Mouse (Mus musculus): ENCODE data around the gene Gpr15. TPM values are rescaled to one million over a fixed set of nuclear protein-coding genes. Genes with fewer than 3 reads are reported as not detected.

Gpr15 gene
- polyA plus RNA-seq, 1 experiment, result 0.03 TPM

DNA sequence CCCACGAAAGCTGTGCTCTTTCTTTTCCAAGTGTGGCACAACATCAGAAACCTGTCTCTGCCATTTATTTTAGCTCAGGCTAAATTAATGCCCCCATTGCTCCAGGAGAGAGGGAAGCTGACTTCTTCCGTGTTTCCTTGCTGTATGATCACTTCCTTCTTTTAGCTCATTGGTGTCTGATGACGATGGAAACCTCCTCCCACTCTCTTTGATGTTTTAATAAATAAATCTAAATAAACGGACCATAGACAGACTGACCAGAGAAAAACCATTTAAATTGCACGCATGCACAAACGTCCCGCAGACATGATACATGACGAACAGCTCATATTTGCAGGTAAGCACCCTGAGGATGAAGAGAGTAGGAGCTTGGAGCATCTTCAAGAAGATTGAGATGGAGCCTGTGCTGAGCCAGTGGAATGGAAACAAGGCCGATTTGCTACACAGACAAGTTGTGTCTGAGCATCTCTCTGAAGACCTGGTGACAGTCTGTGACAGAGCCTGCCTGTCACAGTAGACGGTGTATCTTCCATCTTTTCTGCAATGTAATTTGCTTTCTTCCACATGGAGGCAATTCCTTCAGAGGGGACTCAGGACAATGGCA is 16.4 kb downstream of the Gpr15 start:
- DNase-seq (ENCODE audit: low spot score), result no peak

DNA sequence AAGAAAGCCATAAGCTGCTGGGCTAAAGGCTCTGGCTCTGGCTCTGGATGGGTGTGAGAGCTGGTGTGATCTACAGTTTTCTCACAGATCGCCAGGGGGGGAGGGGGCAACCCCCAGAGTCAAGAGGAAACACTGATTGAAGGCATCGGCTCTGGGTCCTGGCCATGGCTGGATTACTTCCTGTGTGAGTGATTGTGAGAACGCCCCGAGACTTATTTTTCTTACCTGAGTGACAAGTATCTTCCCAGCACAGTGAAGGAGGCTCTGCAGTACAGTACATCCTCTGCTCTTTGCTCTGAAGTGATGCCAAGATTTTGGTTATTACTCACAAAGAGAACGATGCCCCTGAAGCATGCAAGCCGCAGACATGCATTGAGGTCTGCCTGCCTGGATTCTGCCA is 17.1 kb downstream of the Gpr15 start:
- DNase-seq (ENCODE audit: low spot score), result no peak

DNA sequence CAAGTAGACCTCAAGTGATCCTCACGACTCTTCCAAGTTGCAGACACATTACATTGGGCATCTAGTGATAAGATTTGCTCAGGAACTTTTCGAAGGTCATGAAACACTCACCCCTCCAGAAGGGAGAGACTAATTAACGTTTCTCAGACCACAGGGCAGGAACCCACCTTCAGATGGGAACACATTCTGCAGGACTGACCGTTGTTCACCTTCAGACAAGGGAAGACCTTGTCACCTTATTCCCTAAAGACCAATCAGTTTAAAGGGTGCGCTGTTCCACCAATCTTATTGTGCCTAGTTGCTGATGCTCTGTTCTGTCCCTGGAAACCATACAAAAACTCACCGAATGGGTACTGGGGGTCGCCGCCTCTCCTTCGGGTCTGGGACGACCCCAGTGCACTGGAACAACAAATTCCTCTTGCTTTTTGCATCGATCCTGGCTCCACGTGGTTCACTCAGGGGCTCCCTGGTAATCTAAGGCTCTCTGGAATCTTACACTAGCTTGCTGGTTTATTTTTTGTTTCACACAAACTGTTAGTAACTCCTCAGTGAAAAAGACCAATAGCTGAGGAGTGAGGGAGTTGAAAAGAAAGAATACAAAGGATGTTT is 17.9 kb downstream of the Gpr15 start:
- no peak for DNase-seq (ENCODE audit: low spot score)

DNA sequence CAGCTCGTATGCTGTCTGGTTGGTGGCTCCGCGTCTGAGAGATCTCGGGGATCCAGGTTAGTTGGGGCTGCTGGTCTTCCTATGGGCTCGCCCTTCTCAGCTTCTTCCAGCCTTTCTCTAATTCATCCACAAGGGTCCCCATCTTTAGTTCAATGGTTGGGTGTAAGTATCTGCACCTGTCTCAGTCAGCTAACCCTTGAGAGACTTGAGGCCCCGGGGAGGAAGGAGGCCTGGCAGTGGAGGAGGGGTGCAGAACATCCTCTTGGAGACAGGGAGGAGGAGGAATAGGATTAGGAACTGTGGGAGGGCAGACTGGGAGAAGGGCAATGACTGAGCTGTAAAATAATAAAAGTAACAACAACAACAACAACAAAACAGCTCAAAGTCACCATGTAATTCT is 18.7 kb downstream of the Gpr15 start:
- no peak for DNase-seq (ENCODE audit: low spot score)

DNA sequence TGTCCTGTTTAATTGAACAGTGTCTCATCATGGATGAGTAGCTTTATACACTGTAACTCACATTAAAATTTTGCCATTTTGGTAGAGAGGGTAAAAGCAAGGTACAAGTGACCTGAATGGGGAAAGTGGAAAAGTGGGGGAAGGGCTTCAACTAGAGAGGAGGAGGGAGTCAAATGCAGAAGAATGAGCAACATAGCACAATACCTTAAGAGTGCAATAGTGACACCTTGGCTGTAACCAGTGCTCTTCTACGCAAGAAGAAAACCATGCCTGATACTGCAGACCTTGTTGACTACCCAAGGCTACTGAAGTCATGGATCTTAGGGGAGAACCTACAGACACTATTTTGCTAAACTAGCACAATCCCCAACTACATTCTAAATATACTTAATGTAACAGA is 21.6 kb downstream of the Gpr15 start:
- DNase-seq (ENCODE audit: low spot score), result no peak

DNA sequence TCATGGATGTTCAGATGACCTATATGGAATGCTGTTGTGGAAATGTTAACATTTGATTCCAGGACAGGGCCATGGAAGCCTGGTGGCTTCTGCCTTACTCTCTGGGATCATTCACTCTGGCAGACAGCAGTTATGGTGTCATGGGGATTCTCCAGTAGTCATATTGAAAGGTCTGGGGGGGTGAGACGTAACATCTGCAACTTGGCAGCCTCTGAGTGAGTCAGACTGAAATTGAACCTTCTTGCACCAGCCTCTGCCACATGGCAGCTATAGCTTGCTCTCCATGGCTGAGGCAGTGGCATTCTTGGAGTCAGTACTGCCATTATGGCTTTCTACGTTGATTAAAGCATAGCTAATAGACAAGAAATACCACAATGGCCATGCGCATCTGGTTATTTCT is 22.1 kb downstream of the Gpr15 start:
- DNase-seq (ENCODE audit: low spot score), result no peak

DNA sequence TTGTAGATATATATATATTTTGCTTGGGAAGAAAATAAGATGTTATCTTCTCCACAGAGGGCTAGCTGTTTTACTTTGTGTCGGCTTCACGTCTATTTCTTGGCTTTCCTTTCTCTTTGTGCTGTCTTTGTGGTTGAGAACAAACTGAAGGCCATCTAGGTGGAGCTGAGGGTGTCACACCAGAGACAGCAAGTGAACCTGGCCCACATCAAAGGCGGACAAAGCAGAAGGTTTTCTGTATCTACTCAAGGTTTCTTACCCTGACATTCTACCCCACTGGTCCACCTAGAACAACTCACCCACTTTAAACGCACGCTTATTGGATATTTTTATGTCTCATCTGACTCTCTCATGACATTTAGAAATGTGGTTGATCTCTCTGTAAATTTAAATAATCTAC is 24.8 kb downstream of the Gpr15 start:
- DNase-seq (ENCODE audit: low spot score), result no peak

DNA sequence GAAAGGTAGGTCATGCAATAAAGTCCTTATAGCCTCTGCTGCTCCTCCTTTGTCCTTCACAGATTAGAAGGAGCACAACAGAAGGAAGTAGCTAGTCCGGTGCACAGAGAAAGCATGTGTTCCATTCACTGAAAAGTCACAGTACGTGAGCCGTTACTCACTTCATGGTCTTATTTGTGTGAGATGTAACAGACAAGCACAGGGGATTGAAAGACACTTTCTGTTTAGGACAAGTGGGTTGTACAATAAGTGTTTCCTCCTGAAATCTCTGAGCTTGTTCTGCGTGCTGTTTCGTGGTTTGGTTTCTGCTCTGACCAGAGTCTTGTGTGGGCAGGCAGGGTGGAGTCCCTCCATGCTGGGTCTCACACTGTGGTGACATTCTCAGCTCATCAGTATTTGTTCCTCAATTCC is 28.5 kb downstream of the Gpr15 start:
- no peak for DNase-seq (ENCODE audit: low spot score)

DNA sequence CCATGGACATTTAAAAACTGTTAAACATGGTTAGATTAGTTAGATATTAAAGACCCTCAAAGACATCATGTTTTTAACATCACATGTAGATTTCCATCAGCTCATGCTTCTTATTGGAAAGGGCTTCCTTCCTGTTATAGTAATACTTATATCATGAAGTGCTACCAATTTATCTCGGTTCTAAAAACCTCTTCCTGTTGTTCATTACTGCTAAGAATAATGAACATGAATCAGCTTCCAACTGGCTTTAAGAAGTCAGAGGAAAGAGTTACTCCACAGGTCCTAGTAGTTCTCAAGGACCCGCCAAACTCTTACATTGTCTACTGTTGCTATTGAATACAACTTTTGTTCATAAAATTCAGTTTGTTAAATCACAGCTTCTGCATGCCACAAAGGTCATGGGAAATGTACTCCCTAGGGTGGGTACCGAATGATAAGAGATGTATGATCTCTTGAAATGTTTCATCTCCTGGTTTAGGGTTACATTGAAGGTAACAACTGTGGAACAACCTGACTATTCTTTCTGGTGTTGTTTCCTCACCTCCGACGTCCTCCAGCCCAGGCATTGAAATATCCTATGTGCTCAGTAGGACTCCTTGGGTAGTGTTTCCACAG is 29.2 kb downstream of the Gpr15 start:
- DNase-seq (ENCODE audit: low spot score), result no peak

DNA sequence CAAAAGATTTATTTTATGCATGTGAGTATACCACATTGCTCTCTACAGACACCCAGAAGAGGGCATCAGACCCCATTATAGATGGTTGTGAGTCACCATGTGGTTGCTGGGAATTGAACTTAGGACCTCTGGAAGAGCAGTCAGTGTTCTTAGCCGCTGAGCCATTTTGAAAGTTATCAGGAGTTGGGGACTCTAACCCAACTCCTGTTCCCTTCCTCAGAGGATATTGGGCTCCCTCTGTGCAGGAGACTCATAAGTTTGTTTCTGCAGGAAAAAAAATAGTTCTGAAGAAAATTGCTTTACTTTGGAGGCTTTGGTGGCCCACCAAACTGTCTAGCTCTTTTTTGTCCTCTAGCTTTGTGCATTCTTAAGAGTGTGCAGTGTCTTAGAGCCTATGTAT is 30.3 kb downstream of the Gpr15 start:
- no peak for DNase-seq (ENCODE audit: low spot score)

DNA sequence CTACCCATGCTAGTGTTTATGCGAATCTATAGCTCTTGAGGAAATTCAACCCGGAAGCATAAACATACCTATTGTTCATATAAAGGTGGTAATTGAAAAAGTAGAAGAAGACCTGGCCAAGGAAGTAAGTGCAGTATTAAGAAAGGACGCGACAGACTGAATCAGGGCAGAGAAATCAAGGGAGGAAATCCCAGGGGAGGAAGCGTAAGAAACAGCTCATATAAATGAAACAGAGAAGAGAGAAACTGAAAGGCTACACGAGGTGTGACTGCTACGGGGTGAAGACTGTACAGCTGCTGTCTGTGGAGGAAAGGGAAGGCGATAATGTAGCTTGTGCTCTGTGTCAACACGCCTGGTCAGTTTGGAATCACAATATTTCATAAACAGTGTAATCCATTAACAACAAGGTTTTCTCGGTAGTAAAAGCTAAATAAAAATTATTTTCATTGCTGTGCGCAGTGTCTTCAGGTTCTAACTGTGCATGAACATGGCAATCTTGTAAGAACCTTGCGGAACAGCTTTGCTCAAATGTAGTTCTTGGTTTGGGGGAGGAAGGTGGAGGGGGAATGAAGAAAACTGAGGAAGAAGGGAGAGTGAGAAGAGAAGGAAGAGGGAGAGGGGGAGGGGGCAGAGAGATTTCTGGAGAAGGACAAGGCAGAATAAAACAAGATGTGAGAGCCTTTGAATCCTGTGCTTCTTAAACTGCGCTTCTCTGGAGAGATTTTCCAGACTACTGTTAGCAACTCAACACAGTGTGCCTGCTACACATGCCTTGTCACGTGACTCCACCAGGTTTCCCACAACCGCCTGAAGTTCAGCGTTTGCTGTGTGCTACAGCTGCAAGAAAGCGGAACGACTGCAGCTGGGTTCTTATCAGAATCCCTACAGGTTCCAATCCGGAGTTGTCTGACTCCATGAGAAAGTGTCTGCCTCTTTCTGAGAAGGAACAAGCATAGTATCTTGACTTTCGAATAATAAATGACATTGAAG is 33.0 kb downstream of the Gpr15 start:
- DNase-seq (ENCODE audit: low spot score), result no peak

DNA sequence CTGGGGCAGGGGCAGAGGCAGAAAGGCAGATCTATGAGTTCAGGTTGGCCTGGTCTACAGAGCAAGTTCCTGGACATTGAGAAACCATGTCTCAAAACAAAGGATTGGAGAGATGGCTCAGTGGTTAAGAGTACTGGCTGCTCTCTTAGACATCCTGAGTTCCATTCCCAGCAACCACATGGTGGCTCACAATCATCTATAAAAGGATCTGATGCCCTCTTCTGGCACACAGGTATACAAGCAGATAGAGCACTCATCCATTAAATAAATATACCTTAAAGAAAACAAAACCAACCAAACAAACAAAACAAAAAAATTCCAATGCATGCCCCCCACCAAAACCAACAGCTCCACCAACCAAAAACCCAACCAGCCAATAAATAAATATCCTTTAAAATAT is 34.3 kb downstream of the Gpr15 start:
- DNase-seq (ENCODE audit: low spot score), result no peak

DNA sequence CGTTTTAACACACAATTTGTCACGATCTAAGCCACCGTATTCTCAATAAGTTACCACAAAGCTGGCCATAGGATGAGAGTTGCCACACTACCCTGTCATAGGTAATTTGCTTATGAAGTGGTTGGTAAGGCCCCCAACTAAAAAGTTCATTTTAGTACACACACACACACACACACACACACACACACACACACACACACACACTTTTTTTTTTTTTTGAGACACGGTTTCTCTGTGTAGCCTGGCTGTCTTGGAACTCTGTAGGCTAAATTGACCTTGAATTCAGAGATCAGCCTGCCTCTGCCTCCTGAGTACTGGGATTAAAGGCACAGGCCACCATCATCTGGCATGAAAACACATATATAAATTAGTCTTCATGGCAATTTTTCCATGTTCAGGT is 35.0 kb downstream of the Gpr15 start:
- DNase-seq (ENCODE audit: low spot score), result no peak

DNA sequence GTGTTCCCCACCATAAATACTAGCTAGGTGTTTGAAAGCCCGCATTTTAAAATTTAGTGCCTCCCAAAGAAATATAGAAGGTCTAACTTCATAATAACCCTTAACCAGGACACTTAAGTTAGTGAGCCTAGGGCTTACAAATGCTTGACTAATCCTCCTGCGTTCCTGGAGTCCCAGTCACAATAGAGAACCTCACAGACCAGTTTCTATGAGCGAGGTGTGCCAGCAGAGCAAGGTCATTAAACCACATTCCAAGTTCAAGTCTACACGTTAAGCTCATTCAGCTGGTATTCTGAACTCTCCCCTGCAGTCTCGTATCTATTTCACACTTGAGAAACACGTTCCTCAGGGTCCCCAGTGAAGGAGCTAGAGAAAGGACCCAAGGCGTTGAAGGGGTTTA is 36.0 kb downstream of the Gpr15 start:
- no peak for DNase-seq (ENCODE audit: low spot score)

DNA sequence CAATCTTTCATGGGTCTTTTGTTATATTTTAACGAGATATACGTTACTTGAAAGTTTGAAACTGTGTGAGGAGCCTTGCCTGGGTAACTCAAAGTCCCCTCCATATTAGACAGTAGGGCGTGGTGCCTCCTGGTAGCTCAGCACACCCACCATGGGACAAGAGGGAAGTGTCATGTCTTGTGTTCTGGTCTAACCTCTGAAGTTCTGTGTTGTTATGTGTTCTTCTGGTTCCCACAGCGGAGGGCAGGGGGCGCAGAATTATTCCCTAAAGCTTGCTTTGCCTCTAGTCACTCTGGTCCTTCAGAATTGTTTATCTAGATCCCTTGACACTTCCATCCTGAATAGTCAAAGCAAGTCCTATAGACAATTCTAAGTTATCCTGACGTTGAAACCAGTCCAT is 36.8 kb downstream of the Gpr15 start:
- no peak for DNase-seq (ENCODE audit: low spot score)

DNA sequence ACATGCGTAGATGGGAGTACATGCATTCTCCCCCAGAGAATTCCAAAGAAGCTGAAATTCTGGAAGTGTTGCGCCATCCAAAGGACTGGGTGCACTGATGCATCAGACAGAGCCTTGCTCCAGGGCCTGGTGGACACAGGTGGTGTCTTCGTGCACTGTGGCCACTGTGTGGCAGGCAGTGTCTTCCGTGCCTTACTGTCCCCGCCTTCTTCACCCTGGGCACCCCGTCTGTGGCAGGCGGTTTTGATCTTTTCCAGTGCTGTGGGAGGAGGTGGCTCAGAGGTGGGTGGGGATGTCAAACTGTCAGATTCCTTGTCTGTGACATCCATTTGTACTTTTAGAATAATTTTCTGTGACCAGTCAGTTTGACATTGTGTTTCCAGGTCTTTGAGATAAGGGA is 40.2 kb downstream of the Gpr15 start:
- DNase-seq (ENCODE audit: low spot score), result no peak

DNA sequence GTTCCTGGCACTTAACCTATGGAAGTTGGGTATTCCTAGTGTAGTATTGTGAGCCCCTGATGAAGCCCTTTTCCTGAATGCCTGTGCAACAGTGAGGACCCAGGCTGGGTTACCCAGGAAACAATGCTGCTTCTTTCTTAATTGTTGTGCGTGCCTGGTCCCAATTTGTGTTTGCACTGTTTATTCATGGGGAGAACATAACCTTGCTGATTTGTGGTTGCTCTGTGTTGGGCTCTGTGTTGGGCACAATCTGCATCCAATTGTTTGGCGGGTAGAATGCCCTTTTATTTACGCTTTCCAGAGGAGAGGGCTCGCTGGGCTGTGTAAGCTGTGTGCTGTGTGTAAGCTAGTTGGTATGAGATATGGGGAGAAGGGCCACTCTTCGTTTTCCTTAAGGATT is 41.4 kb downstream of the Gpr15 start:
- no peak for DNase-seq (ENCODE audit: low spot score)

DNA sequence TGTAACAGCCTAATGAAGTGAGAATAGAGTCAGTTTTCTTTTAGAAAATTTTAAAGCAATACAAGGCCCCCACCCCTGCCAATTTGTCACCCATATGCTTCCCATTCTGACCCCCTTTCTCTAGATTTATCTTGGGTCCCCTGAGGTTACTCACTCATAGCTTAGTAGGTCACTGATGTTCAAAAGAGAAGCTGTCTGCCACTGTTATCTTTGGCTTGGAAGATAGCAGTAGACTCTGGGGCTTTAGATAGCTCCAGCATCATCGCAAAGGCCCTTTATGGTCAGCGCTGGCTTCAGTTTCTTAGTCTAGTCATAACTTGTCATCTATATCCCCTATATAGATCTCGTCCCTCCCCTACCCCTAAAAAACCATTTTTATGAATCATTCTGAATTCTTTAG is 42.2 kb downstream of the Gpr15 start:
- DNase-seq (ENCODE audit: low spot score), result no peak

DNA sequence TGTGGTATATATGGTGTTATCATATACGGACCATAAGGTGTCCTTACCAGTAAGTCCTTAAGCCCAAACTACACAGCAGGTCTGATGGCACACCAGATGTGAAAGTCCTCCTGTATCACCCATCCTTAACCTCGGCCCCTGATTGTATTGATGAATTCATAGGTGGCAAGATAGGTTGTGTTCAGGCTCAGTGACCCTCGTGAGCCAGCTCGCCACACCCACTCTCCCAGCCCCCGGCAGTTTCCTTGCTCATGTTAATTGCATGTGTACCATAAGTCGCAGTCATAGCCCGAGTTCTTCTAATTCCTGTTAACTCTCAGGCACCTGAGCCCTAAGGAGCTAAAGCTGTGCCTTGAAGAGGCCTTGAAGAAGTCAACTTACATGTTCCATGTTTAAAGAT is 42.7 kb downstream of the Gpr15 start:
- no peak for DNase-seq (ENCODE audit: low spot score)

DNA sequence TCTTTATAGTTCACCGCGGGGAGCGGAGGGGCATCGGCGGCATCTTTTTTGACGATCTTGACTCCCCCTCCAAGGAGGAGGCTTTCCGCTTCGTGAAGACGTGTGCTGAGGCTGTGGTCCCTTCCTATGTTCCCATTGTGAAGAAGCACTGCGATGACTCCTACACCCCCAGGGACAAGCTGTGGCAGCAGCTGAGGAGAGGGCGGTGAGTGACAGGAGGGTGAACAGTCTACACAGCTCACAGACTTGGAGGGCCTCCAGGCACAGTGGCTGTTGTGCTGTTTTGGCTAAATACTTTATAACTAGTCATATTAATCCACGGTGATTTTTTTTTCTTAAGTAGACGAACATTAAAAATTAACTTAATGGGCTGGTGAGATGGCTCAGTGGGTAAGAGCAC is 43.6 kb downstream of the Gpr15 start:
- no peak for DNase-seq (ENCODE audit: low spot score)

DNA sequence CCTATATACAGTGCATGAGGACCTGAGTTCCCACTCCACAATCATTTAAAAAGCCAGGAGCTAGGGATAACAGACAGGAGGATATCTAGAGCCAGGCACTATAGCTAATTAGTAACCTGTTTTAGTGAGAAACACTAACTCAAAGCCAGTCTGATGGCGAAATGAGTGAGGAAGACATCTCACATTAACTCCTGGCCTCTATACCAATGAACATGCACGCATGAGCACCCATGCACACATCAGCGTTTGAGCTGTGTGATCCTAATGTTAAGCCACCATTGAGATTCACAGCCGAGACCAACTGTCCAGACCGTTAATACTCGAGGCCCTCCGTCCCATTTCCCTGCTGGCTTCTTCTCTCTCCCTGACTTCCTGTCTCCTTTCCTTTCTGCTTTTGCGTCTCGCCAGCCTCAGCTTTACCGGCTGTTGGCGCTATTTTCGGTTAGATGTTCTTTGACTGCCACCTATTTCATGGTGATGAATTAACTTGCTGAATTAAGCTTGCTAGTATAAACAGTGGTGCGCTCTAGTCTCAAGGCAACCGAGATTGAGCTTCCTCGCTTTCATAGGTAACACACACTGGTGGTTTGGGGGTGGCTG is 45.0 kb downstream of the Gpr15 start:
- no peak for DNase-seq (ENCODE audit: low spot score)

DNA sequence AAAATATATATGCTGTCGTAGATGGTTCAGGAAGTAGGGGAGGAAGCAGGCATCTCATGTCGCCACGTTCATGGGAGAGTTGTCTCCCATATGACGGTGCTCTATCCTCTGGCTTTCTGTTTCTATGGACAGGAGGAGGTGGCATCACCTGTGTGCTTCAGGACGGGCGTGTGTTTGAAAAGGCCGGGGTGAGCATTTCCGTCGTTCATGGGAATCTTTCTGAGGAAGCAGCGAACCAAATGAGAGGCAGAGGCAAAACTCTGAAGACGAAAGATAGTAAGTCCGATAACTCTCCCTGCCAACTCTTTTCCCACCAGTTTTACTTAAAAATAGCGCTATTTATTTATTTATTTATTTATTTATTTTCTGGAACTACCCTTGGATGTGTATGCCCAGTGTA is 46.5 kb downstream of the Gpr15 start:
- no peak for DNase-seq (ENCODE audit: low spot score)
